Mouse (Mus musculus) liver, postnatal 0 days (tissue): ENCODE results near the gene Cds1.

Source experiments
- CTCF ChIP-seq: sonication (generic); IDR thresholded peaks from 2 replicates; pipeline ENCODE4 v1.5.1; 2016; ENCODE audit warnings: antibody characterized with exemption, low read depth
- EP300 ChIP-seq: IDR thresholded peaks from 2 replicates; pipeline ENCODE4 v1.6.1; 2016; ENCODE audit warnings: antibody characterized with exemption, low read depth, mild to moderate bottlenecking

DNA sequence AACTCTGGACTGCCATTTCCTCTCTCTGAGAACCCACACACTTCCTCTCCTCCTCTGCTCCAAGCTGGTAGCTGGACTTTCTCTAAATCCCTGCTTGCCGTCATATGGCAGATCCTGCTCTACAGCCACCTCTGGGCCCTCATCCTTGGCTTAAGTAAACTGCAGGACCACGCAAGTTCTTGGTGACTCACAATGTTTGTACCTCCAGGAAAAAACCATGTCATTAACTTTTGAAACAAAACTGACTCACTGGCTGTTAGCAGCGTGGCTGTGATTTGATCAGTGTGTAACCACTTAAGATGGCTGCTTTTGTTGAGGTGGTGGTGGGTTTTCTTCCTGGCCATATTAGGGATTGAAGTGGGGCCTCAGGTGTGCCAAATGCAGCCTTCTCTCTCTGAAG, 19.4 kb downstream of the Cds1 start:
- TF ChIP-seq CTCF (no peak), EP300 (no peak)
